Comparison of ENCODE assay signal across 7 mouse cellular contexts in genomic region chr9:57072526-57072988, GRCm38 (mm10). TPM values are rescaled to one million over a fixed set of nuclear protein-coding genes. Genes with fewer than 3 reads are reported as not detected.
DNase-seq lines count a peak whose midpoint lies in the region; ATAC-seq and TF ChIP-seq lines count a peak whose summit lies in the region.

No protein-coding gene starts in this region.

- H3K27me3 ChIP-seq in lung, embryonic 15.5 days: no peaks in the 10 kb centered on the region
- H3K27me3 ChIP-seq in forebrain, embryonic 10.5 days (ENCODE audit: poor library complexity, severe bottlenecking): no peaks in the 10 kb centered on the region
- H3K27me3 ChIP-seq in limb, embryonic 13.5 days: no peaks in the 10 kb centered on the region

- peaks cover 22% of the 10 kb centered on the region for H3K4me1 ChIP-seq in lung, embryonic 15.5 days
- H3K4me1 ChIP-seq in forebrain, embryonic 10.5 days: peaks cover 38% of the 10 kb centered on the region
- peaks cover 33% of the 10 kb centered on the region for H3K4me1 ChIP-seq in limb, embryonic 13.5 days
- H3K4me1 ChIP-seq in olfactory bulb, adult 2 months (ENCODE audit: control insufficient read depth, insufficient read depth, low read length): peaks cover 12% of the 10 kb centered on the region

- no peak for TF ChIP-seq CTCF in olfactory bulb, adult 2 months (IDR thresholded peaks at IDR 0.05; ENCODE audit: insufficient read depth, low read depth, low read length)

- no peaks in the 10 kb centered on the region for H3K36me3 ChIP-seq in lung, embryonic 15.5 days
- H3K36me3 ChIP-seq in forebrain, embryonic 10.5 days (replicated peaks): no peaks in the 10 kb centered on the region
- no peaks in the 10 kb centered on the region for H3K36me3 ChIP-seq in limb, embryonic 13.5 days

- DNase-seq in lung, postnatal 14 days: no peak
- no peak for DNase-seq in forebrain, embryonic 10.5 days (ENCODE audit: extremely low spot score, low spot score)
- no peak for DNase-seq in ovary, postnatal 36 days (ENCODE audit: low spot score)
- no peak for DNase-seq in cerebellum, adult 9-11 months

- peak overlapping the region; percentile 84 for H3K4me2 ChIP-seq in lung, embryonic 15.5 days
- peak overlapping the region; percentile 80 for H3K4me2 ChIP-seq in limb, embryonic 13.5 days (replicated peaks)

- no peak for TF ChIP-seq POLR2A in olfactory bulb, adult 2 months (IDR thresholded peaks at IDR 0.05; ENCODE audit: insufficient read depth, low read depth, low read length)

- H3K9ac ChIP-seq in lung, embryonic 15.5 days: peak overlapping the region; percentile 71
- peak overlapping the region; percentile 88 for H3K9ac ChIP-seq in limb, embryonic 13.5 days

- WGBS in lung, embryonic 15.5 days: under 1% methylated on average over 40 of the region's 40 CpGs
- under 1% methylated on average over 40 of the region's 40 CpGs for WGBS in forebrain, embryonic 10.5 days
- under 1% methylated on average over 40 of the region's 40 CpGs for WGBS in limb, embryonic 13.5 days
- WGBS in olfactory bulb, adult 2 months: under 1% methylated on average over 40 of the region's 40 CpGs

- peak overlapping the region; percentile 100 for H3K27ac ChIP-seq in lung, embryonic 15.5 days
- H3K27ac ChIP-seq in forebrain, embryonic 10.5 days: peak overlapping the region; percentile 97
- peak overlapping the region; percentile 99 for H3K27ac ChIP-seq in limb, embryonic 13.5 days
- peak overlapping the region; percentile 93; the same call in 1 of the 2 replicates for H3K27ac ChIP-seq in olfactory bulb, adult 2 months (ENCODE audit: insufficient read depth, low read depth, low read length)

- no peak for ATAC-seq in lung, embryonic 15.5 days (ENCODE audit: borderline replicate concordance, extremely low read depth, low FRiP score, low TSS enrichment)
- ATAC-seq in limb, embryonic 13.5 days (ENCODE audit: low FRiP score, low read depth): no peak

- no peaks in the 10 kb centered on the region for H3K9me3 ChIP-seq in lung, embryonic 15.5 days
- H3K9me3 ChIP-seq in forebrain, embryonic 10.5 days: no peaks in the 10 kb centered on the region
- H3K9me3 ChIP-seq in limb, embryonic 13.5 days: no peaks in the 10 kb centered on the region

- H3K4me3 ChIP-seq in lung, embryonic 15.5 days: peak overlapping the region; percentile 83
- peak overlapping the region; percentile 94 for H3K4me3 ChIP-seq in forebrain, embryonic 10.5 days
- H3K4me3 ChIP-seq in limb, embryonic 13.5 days: peak overlapping the region; percentile 94
- H3K4me3 ChIP-seq in olfactory bulb, adult 2 months (ENCODE audit: insufficient read depth, low read depth, low read length): peak overlapping the region; percentile 80

RNA-seq across cellular contexts. Expression of gene Sin3a, which starts 0.7 kb away (rescaled TPM):
- 33.5 and 33.9 TPM in 2 replicates for polyA plus RNA-seq in lung, embryonic 15.5 days (2015; fragmentation: Nextera tagmentation; extraction: Ambion mirVana)
- 53.9 and 54.5 TPM in 2 replicates for polyA plus RNA-seq in forebrain, embryonic 10.5 days (2016; fragmentation: Nextera tagmentation; extraction: Ambion mirVana)
- polyA plus RNA-seq in limb, embryonic 13.5 days (2015; fragmentation: Nextera tagmentation; extraction: Ambion mirVana): 32.4 and 40.2 TPM in 2 replicates
- polyA plus RNA-seq in olfactory bulb, adult 2 months (2012; ENCODE audit: insufficient read depth, insufficient read length, low replicate concordance, missing spikeins): not detected in 2 replicates

RNA-seq across cellular contexts. Expression of gene Man2c1, which starts 57.9 kb away (rescaled TPM):
- 59.6 and 63.0 TPM in 2 replicates for polyA plus RNA-seq in lung, embryonic 15.5 days (2015; fragmentation: Nextera tagmentation; extraction: Ambion mirVana)
- polyA plus RNA-seq in forebrain, embryonic 10.5 days (2016; fragmentation: Nextera tagmentation; extraction: Ambion mirVana): 63.3 and 68.8 TPM in 2 replicates
- 64.5 and 71.0 TPM in 2 replicates for polyA plus RNA-seq in limb, embryonic 13.5 days (2015; fragmentation: Nextera tagmentation; extraction: Ambion mirVana)
- polyA plus RNA-seq in olfactory bulb, adult 2 months (2012; ENCODE audit: insufficient read depth, insufficient read length, low replicate concordance, missing spikeins): not detected in 2 replicates

Comparison
In these comparisons a context has a peak if more than half of its experiments do, and no peak if none do; other contexts are left out.
1. RNA of gene Man2c1, which starts 57.9 kb away (polyA plus RNA-seq): 64.5 to 71.0 TPM in limb, embryonic 13.5 days, 63.3 to 68.8 TPM in forebrain, embryonic 10.5 days and 59.6 to 63.0 TPM in lung, embryonic 15.5 days; not detected in olfactory bulb, adult 2 months; every median in the first group is over 10 times any median in the second.
2. Peak in every context shown above with its lines, with median percentiles within 50 percentile points of each other: H3K27ac ChIP-seq and H3K4me3 ChIP-seq.